Mouse (Mus musculus) liver, embryonic 11.5 days (tissue): Measurements from ENCODE around the gene 4932438H23Rik. TPM values are rescaled to one million over a fixed set of nuclear protein-coding genes. Genes with fewer than 3 reads are reported as not detected.
A peak's percentile ranks its signal among the peaks of the same experiment; 100 is the strongest.

Experiments used
- ATAC-seq: fragments of 200-750 bp; cut with Nextera tagmentation; replicated peaks from 2 replicates; pipeline ENCODE4 v1.8.0; 2017; ENCODE audit warnings: moderate number of reproducible peaks, mild to moderate bottlenecking, moderate TSS enrichment, moderate library complexity; ENCODE audit not compliant: low FRiP score
- DNase-seq: peaks from one replicate; pipeline ENCODE4 v3.0.0-alpha.2; 2017; ENCODE audit warnings: low spot score
- H3K27ac ChIP-seq: fragments of 300-500 bp; sonication (generic); 2 replicates; pipeline ENCODE4 v1.5.1; 2014; ENCODE audit warnings: mild to moderate bottlenecking, low read depth, low read length, control low read depth
- H3K27me3 ChIP-seq: fragments of 300-500 bp; sonication (generic); replicated peaks from 2 replicates; pipeline ENCODE4 v1.6.1; 2014; ENCODE audit warnings: low read length, mixed read lengths; ENCODE audit not compliant: control insufficient read depth, insufficient read depth
- H3K36me3 ChIP-seq: fragments of 300-500 bp; sonication (generic); 2 replicates; pipeline ENCODE4 v1.6.1; 2014; ENCODE audit warnings: mild to moderate bottlenecking, low read length, moderate library complexity, mixed read lengths; ENCODE audit not compliant: control insufficient read depth, insufficient read depth
- H3K4me1 ChIP-seq: fragments of 300-500 bp; sonication (generic); replicated peaks from 2 replicates; pipeline ENCODE4 v1.6.1; 2014; ENCODE audit warnings: low read length, mixed read lengths; ENCODE audit not compliant: control insufficient read depth, insufficient read depth
- H3K4me2 ChIP-seq: fragments of 300-500 bp; sonication (generic); 2 replicates; pipeline ENCODE4 v1.6.1; 2014; ENCODE audit warnings: mild to moderate bottlenecking, control low read depth, moderate library complexity
- H3K4me3 ChIP-seq: fragments of 300-500 bp; sonication (generic); 2 replicates; pipeline ENCODE4 v1.5.1; 2014; ENCODE audit warnings: low read depth, low read length, control low read depth
- H3K9ac ChIP-seq: fragments of 300-500 bp; sonication (generic); 2 replicates; pipeline ENCODE4 v1.6.1; 2014; ENCODE audit warnings: low read depth, low read length, control low read depth
- H3K9me3 ChIP-seq: fragments of 300-500 bp; sonication (generic); 2 replicates; pipeline ENCODE4 v1.6.1; 2016; ENCODE audit warnings: low read length, inconsistent platforms, mixed read lengths; ENCODE audit not compliant: control insufficient read depth
- WGBS: fragments of 180-500 bp; shearing (Covaris S2); extraction: QIAGEN DNeasy Blood & Tissue Kit; methylation state at CpG from one replicate; pipeline ENCODE4 v1.1.7; 2014; 5-methylcytosine and 5-hydroxymethylcytosine counted together
- polyA plus RNA-seq: library from polyadenylated mRNA; unstranded; fragments of >200 nt; fragmentation: Nextera tagmentation; extraction: Ambion mirVana; gene quantifications from 2 replicates; pipeline ENCODE4 v1.2.1, GENCODE M21; 2014

4932438H23Rik gene
- polyA plus RNA-seq, 1 experiment from 2014 or later: not detected

GRCm38 (mm10) chr16:91128431-91128830 is 33.5 kb upstream of the 4932438H23Rik start:
- no peak for DNase-seq
- no peaks in the 10 kb centered on the region for H3K4me1 ChIP-seq
- ATAC-seq: no peak
- no peak overlapping the region for H3K4me2 ChIP-seq
- 75% methylated on average over 4 of the region's 4 CpGs for WGBS
- H3K9ac ChIP-seq: no peak overlapping the region
- H3K27me3 ChIP-seq: no peaks in the 10 kb centered on the region
- H3K36me3 ChIP-seq: no peaks in the 10 kb centered on the region
- H3K9me3 ChIP-seq: no peaks in the 10 kb centered on the region
- no peak overlapping the region for H3K27ac ChIP-seq
- no peak overlapping the region for H3K4me3 ChIP-seq

GRCm38 (mm10) chr16:91126734-91127524 is 32.0 kb upstream of the 4932438H23Rik start:
- H3K4me1 ChIP-seq: no peaks in the 10 kb centered on the region
- H3K4me3 ChIP-seq: no peak overlapping the region
- H3K9ac ChIP-seq: no peak overlapping the region
- H3K4me2 ChIP-seq: no peak overlapping the region
- ATAC-seq: no peak
- no peak overlapping the region for H3K27ac ChIP-seq
- 80% methylated on average over 8 of the region's 8 CpGs for WGBS
- H3K9me3 ChIP-seq: no peaks in the 10 kb centered on the region
- H3K36me3 ChIP-seq: no peaks in the 10 kb centered on the region
- no peak for DNase-seq
- H3K27me3 ChIP-seq: no peaks in the 10 kb centered on the region

DNA sequence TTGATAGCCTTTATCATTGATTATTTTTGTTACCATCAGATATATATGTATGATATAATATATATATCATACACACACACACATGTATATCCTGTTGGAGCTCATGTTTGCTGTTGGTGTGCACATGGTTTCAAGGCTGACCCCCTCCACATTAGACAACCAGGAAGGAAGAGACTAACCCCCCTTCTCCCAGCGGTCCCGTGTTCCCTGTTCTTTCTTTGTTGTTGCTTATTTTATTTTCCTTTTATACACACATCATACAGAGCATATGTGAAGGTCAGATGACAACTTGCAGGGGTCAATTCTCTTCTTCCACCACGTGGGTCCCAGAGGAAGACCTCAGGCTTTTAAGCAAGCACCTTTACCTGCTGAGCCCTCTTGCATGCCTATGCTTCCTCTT is 29.3 kb upstream of the 4932438H23Rik start:
- no peaks in the 10 kb centered on the region for H3K27me3 ChIP-seq

GRCm38 (mm10) chr16:91123821-91124220 is 28.9 kb upstream of the 4932438H23Rik start:
- WGBS: 71% methylated on average over 1 of the region's 1 CpGs
- DNase-seq (no peak), ATAC-seq (no peak)
- Histone ChIP-seq H3K4me1 (no peaks in the 10 kb centered on the region), H3K4me3 (no peak overlapping the region), H3K27me3 (no peaks in the 10 kb centered on the region), H3K9me3 (no peaks in the 10 kb centered on the region), H3K4me2 (no peak overlapping the region), H3K36me3 (no peaks in the 10 kb centered on the region), H3K27ac (no peak overlapping the region), H3K9ac (no peak overlapping the region)

More for the DNA sequence above, 29.3 kb upstream of the 4932438H23Rik start:
- ATAC-seq (no peak), DNase-seq (no peak)
- H3K4me3 ChIP-seq: no peak overlapping the region
- no peak overlapping the region for H3K4me2 ChIP-seq
- 78% methylated on average over 3 of the region's 3 CpGs for WGBS
- no peak overlapping the region for H3K27ac ChIP-seq
- H3K9me3 ChIP-seq: no peaks in the 10 kb centered on the region
- no peaks in the 10 kb centered on the region for H3K36me3 ChIP-seq
- H3K9ac ChIP-seq: no peak overlapping the region
- no peaks in the 10 kb centered on the region for H3K4me1 ChIP-seq

DNA sequence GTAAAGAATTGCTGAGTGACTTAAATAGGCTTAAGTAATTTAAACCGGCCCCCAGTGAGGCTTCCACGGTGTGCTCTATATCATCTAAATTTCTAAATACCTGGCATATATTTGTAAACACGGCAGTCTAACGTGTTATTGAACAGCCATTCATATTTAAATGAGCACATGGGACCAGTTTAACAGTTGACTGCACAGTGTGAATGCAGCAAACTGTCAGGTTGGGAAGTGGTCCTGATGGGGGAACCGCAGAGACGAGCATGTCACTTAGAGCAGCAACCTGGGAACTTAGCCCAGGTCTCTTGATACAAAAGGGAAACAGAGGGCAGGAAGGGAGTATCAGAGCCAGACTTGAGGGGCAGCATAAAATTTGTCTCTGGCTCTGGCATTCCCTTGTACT is 25.0 kb upstream of the 4932438H23Rik start:
- Histone ChIP-seq H3K4me1 (peaks cover 3% of the 10 kb centered on the region; the same call in 1 of the 2 replicates), H3K27me3 (no peaks in the 10 kb centered on the region), H3K27ac (no peak overlapping the region), H3K4me2 (no peak overlapping the region), H3K9me3 (no peaks in the 10 kb centered on the region), H3K36me3 (no peaks in the 10 kb centered on the region), H3K9ac (no peak overlapping the region), H3K4me3 (no peak overlapping the region)
- DNase-seq (no peak), ATAC-seq (no peak)
- 80% methylated on average over 6 of the region's 6 CpGs for WGBS

DNA sequence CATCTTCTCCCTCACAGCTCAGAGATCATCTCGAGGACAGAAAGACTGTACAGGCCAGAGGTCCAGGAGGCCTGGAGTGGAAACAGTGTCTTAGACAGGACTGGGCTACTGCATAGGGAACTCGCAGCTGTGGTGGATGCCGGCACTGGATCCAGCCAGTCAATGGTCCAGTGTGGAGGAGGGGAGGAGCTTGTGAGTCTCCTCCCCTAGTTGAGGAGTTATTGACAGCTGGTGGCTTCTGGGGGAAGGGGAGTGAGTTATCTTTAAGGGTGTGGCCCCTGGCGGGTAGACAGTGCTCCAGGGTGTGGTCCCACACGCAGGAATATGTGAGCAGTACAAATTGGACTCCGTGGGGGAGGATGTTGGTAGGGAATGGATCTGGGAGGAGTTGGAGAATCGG is 21.8 kb upstream of the 4932438H23Rik start:
- H3K36me3 ChIP-seq: no peaks in the 10 kb centered on the region
- no peak overlapping the region for H3K9ac ChIP-seq
- H3K4me3 ChIP-seq: no peak overlapping the region
- ATAC-seq: peak; percentile 54
- H3K9me3 ChIP-seq: no peaks in the 10 kb centered on the region
- H3K27me3 ChIP-seq: no peaks in the 10 kb centered on the region
- no peak for DNase-seq
- H3K27ac ChIP-seq: no peak overlapping the region
- peaks cover 3% of the 10 kb centered on the region; the same call in 1 of the 2 replicates for H3K4me1 ChIP-seq
- peak overlapping the region; percentile 16; the same call in 1 of the 2 replicates for H3K4me2 ChIP-seq
- WGBS: 46% methylated on average over 7 of the region's 7 CpGs

DNA sequence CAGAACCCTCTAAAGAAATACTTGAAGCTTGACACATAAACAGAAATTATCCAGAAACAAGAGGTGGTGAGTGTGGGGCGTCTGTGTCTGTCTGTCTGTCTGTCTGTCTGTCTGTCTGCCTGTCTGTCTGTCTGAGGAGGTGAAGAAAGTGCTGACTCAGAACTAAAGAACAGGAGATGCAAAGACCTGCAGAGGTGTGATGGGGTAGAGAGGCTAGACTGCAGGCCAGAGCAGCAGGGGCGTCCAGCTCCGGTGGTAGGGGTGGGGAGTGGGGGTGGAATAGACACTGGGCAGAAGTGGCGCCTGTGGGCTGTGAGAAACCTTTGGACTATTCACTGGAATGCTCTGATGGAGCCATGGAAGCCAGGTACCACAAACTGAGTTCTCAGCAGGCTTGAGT is 21.1 kb upstream of the 4932438H23Rik start:
- peaks cover 3% of the 10 kb centered on the region; the same call in 1 of the 2 replicates for H3K4me1 ChIP-seq
- no peak overlapping the region for H3K4me2 ChIP-seq
- no peaks in the 10 kb centered on the region for H3K27me3 ChIP-seq
- H3K4me3 ChIP-seq: no peak overlapping the region
- H3K9ac ChIP-seq: no peak overlapping the region
- WGBS: 77% methylated on average over 4 of the region's 4 CpGs
- no peaks in the 10 kb centered on the region for H3K36me3 ChIP-seq
- DNase-seq (no peak), ATAC-seq (no peak)
- H3K27ac ChIP-seq: no peak overlapping the region
- no peaks in the 10 kb centered on the region for H3K9me3 ChIP-seq

- DNase-seq: no peak
These were observed 16.1 kb upstream of the 4932438H23Rik start for GRCm38 (mm10) chr16:91110999-91111535.

GRCm38 (mm10) chr16:91107608-91108007 is 12.7 kb upstream of the 4932438H23Rik start:
- WGBS: 73% methylated on average over 9 of the region's 11 CpGs
- H3K27me3 ChIP-seq: no peaks in the 10 kb centered on the region; the same call in 1 of the 2 replicates

More at GRCm38 (mm10) chr16:91110999-91111535, 16.1 kb upstream of the 4932438H23Rik start:
- Histone ChIP-seq H3K9ac (no peak overlapping the region), H3K27ac (no peak overlapping the region), H3K4me1 (no peaks in the 10 kb centered on the region), H3K9me3 (no peaks in the 10 kb centered on the region), H3K27me3 (no peaks in the 10 kb centered on the region; the same call in 1 of the 2 replicates), H3K36me3 (no peaks in the 10 kb centered on the region), H3K4me3 (no peak overlapping the region), H3K4me2 (no peak overlapping the region)
- 53% methylated on average over 11 of the region's 11 CpGs for WGBS
- no peak for ATAC-seq

More at GRCm38 (mm10) chr16:91107608-91108007, 12.7 kb upstream of the 4932438H23Rik start:
- H3K4me1 ChIP-seq: no peaks in the 10 kb centered on the region
- H3K9me3 ChIP-seq: no peaks in the 10 kb centered on the region
- H3K27ac ChIP-seq: no peak overlapping the region
- H3K4me3 ChIP-seq: no peak overlapping the region
- no peak overlapping the region for H3K4me2 ChIP-seq
- ATAC-seq (no peak), DNase-seq (no peak)
- no peaks in the 10 kb centered on the region for H3K36me3 ChIP-seq
- no peak overlapping the region for H3K9ac ChIP-seq
